Mouse (Mus musculus) megakaryocyte, embryonic 14.5 days (primary cell): ENCODE results near the gene Zkscan17. TPM values are rescaled to one million over a fixed set of nuclear protein-coding genes. Genes with fewer than 3 reads are reported as not detected.

ENCODE experiments used
- H3K27me3 ChIP-seq: replicated peaks from 2 replicates; pipeline ENCODE3; 2012; ENCODE audit warnings: inconsistent platforms
- H3K36me3 ChIP-seq: replicated peaks from 2 replicates; pipeline ENCODE3; 2012; ENCODE audit warnings: low read length, inconsistent platforms, mixed read lengths
- H3K4me1 ChIP-seq: 2 replicates; pipeline ENCODE4 v1.6.1; 2012; ENCODE audit warnings: inconsistent platforms
- H3K4me3 ChIP-seq: replicated peaks from 2 replicates; pipeline ENCODE3; 2012; ENCODE audit warnings: moderate library complexity, mild to moderate bottlenecking, inconsistent platforms
- H3K9me3 ChIP-seq: 2 replicates; pipeline ENCODE4 v1.6.1; 2012; ENCODE audit warnings: inconsistent platforms
- FLI1 ChIP-seq: IDR thresholded peaks from 2 replicates; pipeline ENCODE4 v1.6.1; 2012; ENCODE audit warnings: low read length, inconsistent platforms, mixed read lengths
- GATA1 ChIP-seq: IDR thresholded peaks from 3 replicates; pipeline ENCODE4 v1.6.1; 2012; ENCODE audit warnings: mixed read lengths, low read length, inconsistent platforms, borderline replicate concordance
- polyA plus RNA-seq: library from polyadenylated mRNA; stranded (reverse); fragments of >175 nt; gene quantifications from 2 replicates; pipeline ENCODE4 v1.2.3, GENCODE M21; 2012; ENCODE audit warnings: low replicate concordance; ENCODE audit not compliant: insufficient read depth

Zkscan17 gene
- polyA plus RNA-seq, 1 experiment = 13.6 TPM

- H3K9me3 ChIP-seq = peaks cover 8% of the 10 kb centered on the region
- peaks cover 67% of the 10 kb centered on the region for H3K27me3 ChIP-seq
- H3K36me3 ChIP-seq = no peaks in the 10 kb centered on the region
- H3K4me3 ChIP-seq = no peak overlapping the region
- peaks cover 34% of the 10 kb centered on the region for H3K4me1 ChIP-seq
- TF ChIP-seq FLI1 (no peak), GATA1 (no peak)
Observed at GRCm38 (mm10) chr11:59542442-59542841, 15.9 kb upstream of the Zkscan17 start.

- Histone ChIP-seq H3K4me3 (peak within 1 kb of the TSS; percentile 84), H3K4me1 (peaks cover 34% of the 10 kb centered on the region), H3K9me3 (peaks cover 14% of the 10 kb centered on the region), H3K27me3 (peaks cover 66% of the 10 kb centered on the region), H3K36me3 (no peaks in the 10 kb centered on the region)
- no peak for TF ChIP-seq GATA1
- no peak for TF ChIP-seq FLI1
Observed at GRCm38 (mm10) chr11:59541324-59541723, 14.8 kb upstream of the Zkscan17 start, which contains the start of gene Nlrp3. Nlrp3 (plus strand) TSS chr11:59541568.

- H3K36me3 ChIP-seq = no peaks in the 10 kb centered on the region
- H3K4me3 ChIP-seq = no peak overlapping the region
- peaks cover 14% of the 10 kb centered on the region for H3K9me3 ChIP-seq
- TF ChIP-seq FLI1 (no peak), GATA1 (no peak)
- peaks cover 34% of the 10 kb centered on the region for H3K4me1 ChIP-seq
- H3K27me3 ChIP-seq = peaks cover 55% of the 10 kb centered on the region
Observed at GRCm38 (mm10) chr11:59540123-59540522, 13.6 kb upstream of the Zkscan17 start.

- Histone ChIP-seq H3K36me3 (no peaks in the 10 kb centered on the region), H3K4me3 (no peak overlapping the region), H3K27me3 (peaks cover 45% of the 10 kb centered on the region), H3K4me1 (peaks cover 27% of the 10 kb centered on the region), H3K9me3 (peaks cover 18% of the 10 kb centered on the region)
- no peak for TF ChIP-seq FLI1
- no peak for TF ChIP-seq GATA1
Observed at GRCm38 (mm10) chr11:59538387-59538786, 11.8 kb upstream of the Zkscan17 start.

GRCm38 (mm10) chr11:59537218-59538130, 10.9 kb upstream of the Zkscan17 start:
- TF ChIP-seq GATA1 (no peak), FLI1 (no peak)
- Histone ChIP-seq H3K4me1 (peaks cover 27% of the 10 kb centered on the region), H3K9me3 (peaks cover 18% of the 10 kb centered on the region), H3K4me3 (no peak overlapping the region), H3K36me3 (no peaks in the 10 kb centered on the region), H3K27me3 (peaks cover 42% of the 10 kb centered on the region)

GRCm38 (mm10) chr11:59531562-59531961, 5.0 kb upstream of the Zkscan17 start:
- H3K4me3 ChIP-seq = no peak overlapping the region
- H3K36me3 ChIP-seq = no peaks in the 10 kb centered on the region
- H3K27me3 ChIP-seq = peaks cover 44% of the 10 kb centered on the region
- peaks cover 9% of the 10 kb centered on the region for H3K9me3 ChIP-seq
- peaks cover 8% of the 10 kb centered on the region; the same call in 1 of the 2 replicates for H3K4me1 ChIP-seq
- TF ChIP-seq GATA1 = no peak
- TF ChIP-seq FLI1 = no peak

- H3K4me3 ChIP-seq = no peak overlapping the region
- TF ChIP-seq FLI1 (no peak), GATA1 (no peak)
- H3K36me3 ChIP-seq = no peaks in the 10 kb centered on the region
- peaks cover 9% of the 10 kb centered on the region for H3K9me3 ChIP-seq
- H3K4me1 ChIP-seq = peaks cover 8% of the 10 kb centered on the region; the same call in 1 of the 2 replicates
- H3K27me3 ChIP-seq = peaks cover 48% of the 10 kb centered on the region
Observed at GRCm38 (mm10) chr11:59530870-59531535, 4.5 kb upstream of the Zkscan17 start.

- Histone ChIP-seq H3K27me3 (peaks cover 53% of the 10 kb centered on the region), H3K4me1 (peaks cover 8% of the 10 kb centered on the region), H3K36me3 (no peaks in the 10 kb centered on the region), H3K4me3 (no peak overlapping the region), H3K9me3 (peaks cover 13% of the 10 kb centered on the region)
- TF ChIP-seq FLI1 (no peak), GATA1 (no peak)
Observed at GRCm38 (mm10) chr11:59530221-59530620, 3.7 kb upstream of the Zkscan17 start.

GRCm38 (mm10) chr11:59525237-59525636, 1.3 kb downstream of the Zkscan17 start:
- Histone ChIP-seq H3K9me3 (peaks cover 21% of the 10 kb centered on the region), H3K27me3 (peaks cover 53% of the 10 kb centered on the region), H3K36me3 (no peaks in the 10 kb centered on the region), H3K4me3 (no peak overlapping the region), H3K4me1 (no peaks in the 10 kb centered on the region; the same call in none of the 2 replicates)
- no peak for TF ChIP-seq FLI1
- no peak for TF ChIP-seq GATA1

- H3K36me3 ChIP-seq = no peaks in the 10 kb centered on the region
- peaks cover 21% of the 10 kb centered on the region for H3K9me3 ChIP-seq
- no peaks in the 10 kb centered on the region; the same call in none of the 2 replicates for H3K4me1 ChIP-seq
- H3K4me3 ChIP-seq = no peak overlapping the region
- peaks cover 51% of the 10 kb centered on the region for H3K27me3 ChIP-seq
- TF ChIP-seq FLI1 = no peak
- no peak for TF ChIP-seq GATA1
Observed at GRCm38 (mm10) chr11:59524150-59524549, 2.4 kb downstream of the Zkscan17 start.
